Mouse (Mus musculus) embryonic fibroblast, embryonic 13.5 days (primary cell): ENCODE measurements around the gene Pdcd1.

Experiments used
- CTCF ChIP-seq: IDR thresholded peaks from 2 replicates; pipeline ENCODE4 v1.5.1; 2011; ENCODE audit warnings: mild to moderate bottlenecking, control low read depth, low read length, moderate library complexity, borderline replicate concordance; ENCODE audit not compliant: insufficient read depth
- POLR2A ChIP-seq: IDR thresholded peaks from 2 replicates; pipeline ENCODE4 v1.6.1; 2011; ENCODE audit warnings: low read depth, mild to moderate bottlenecking, control low read depth, low read length, moderate library complexity

DNA sequence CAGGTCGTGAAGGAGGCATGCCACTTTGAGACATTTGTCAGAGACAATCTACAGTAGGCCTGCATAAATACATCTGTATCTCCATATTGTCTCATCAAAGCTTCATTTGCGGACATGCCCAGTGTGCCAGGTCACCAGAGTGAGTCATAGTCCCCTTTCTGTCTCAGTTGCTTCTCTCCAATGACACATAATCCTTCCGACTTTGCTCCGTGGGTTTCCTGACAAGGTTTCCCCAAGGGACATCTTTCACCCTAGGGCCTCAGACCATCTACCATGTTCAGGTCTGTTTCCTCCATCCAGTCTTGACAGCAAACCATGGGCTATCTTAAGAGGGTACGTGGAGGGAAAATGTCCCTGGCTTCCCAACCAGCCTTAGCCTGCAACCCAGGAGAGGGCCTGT is 1.2 kb downstream of the Pdcd1 start:
- no peak for TF ChIP-seq POLR2A
- TF ChIP-seq CTCF = no peak
